18 mouse cellular contexts compared by ENCODE assay signal in the genomic region with DNA sequence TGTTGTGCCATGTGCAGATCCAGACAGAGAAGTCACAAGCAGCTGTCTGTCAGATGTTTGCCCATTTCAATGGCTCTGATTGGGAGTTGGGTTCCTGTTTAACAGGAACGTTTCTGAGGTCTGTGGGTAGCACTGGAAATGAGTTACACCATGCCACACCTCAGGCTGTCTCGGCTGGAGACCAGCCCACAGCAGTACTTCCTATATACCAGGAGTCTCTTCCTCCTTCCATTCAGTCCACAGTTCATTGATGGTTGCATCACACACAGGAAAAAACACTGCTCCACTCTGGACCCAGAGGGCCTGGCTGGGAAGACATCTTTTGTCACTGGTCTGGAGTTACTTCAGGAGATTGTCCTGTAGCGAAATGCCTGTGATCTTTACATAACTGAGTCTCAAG. TPM values are rescaled to one million over a fixed set of nuclear protein-coding genes. Genes with fewer than 3 reads are reported as not detected.
DNase-seq lines count a peak whose midpoint lies in the region; ATAC-seq and TF ChIP-seq lines count a peak whose summit lies in the region.
"Had no signal": no experiment of that assay in that cellular context is flagged by ENCODE, and none has a peak within 500 bp of the region (broad histone marks: within the 10 kb centered on the region; RNA-seq: fewer than 3 reads in every experiment).

No protein-coding gene starts in this region.

- H3K27ac ChIP-seq in lung, postnatal 0 days (ENCODE audit: low read length), result no peak overlapping the region
- H3K27ac ChIP-seq in intestine, postnatal 0 days (ENCODE audit: low read depth, low read length), result peak overlapping the region; percentile 51
- H3K27ac ChIP-seq in embryonic facial prominence, embryonic 10.5 days (replicated peaks), result no peak overlapping the region
- H3K27ac ChIP-seq: embryonic facial prominence, embryonic 13.5 days; hindbrain, embryonic 12.5 days; layer of hippocampus, adult 2 months; limb, embryonic 12.5 days; macrophage; neural tube, embryonic 12.5 days had no signal

- DNase-seq in lung, postnatal 0 days (ENCODE audit: low spot score), result peak; percentile 35
- DNase-seq in lung, postnatal 14 days, result no peak
- DNase-seq in left cerebral cortex, adult 11 months (ENCODE audit: low spot score), result no peak
- DNase-seq in ovary, adult 18-20 months (ENCODE audit: low spot score), result no peak
- DNase-seq in embryonic facial prominence, embryonic 10.5 days (ENCODE audit: low spot score), result no peak
- DNase-seq: adrenal gland, postnatal 36 days; cerebellum, adult 8-10 months; gastrocnemius, postnatal 14 days; right cerebral cortex, postnatal 25 days had no signal

- no peak for TF ChIP-seq CTCF in lung, postnatal 0 days (IDR thresholded peaks at IDR 0.05)
- TF ChIP-seq CTCF in intestine, postnatal 0 days (IDR thresholded peaks at IDR 0.05; ENCODE audit: low read depth), result no peak

- ATAC-seq in lung, postnatal 0 days, result peak; percentile 53
- ATAC-seq in intestine, postnatal 0 days, result peak; percentile 90
- ATAC-seq in megakaryocyte progenitor cell, adult 5-6 weeks (replicated peaks; ENCODE audit: poor library complexity), result peak; percentile 97
- ATAC-seq: inflammation-experienced regulatory T-cells, adult 6 months had no signal

- H3K4me1 ChIP-seq in lung, postnatal 0 days (ENCODE audit: insufficient read depth, low read depth, low read length), result no peaks in the 10 kb centered on the region
- H3K4me1 ChIP-seq in intestine, postnatal 0 days (replicated peaks; ENCODE audit: control insufficient read depth, insufficient read depth, low read length), result no peaks in the 10 kb centered on the region
- no peaks in the 10 kb centered on the region for H3K4me1 ChIP-seq in embryonic facial prominence, embryonic 10.5 days
- H3K4me1 ChIP-seq: embryonic facial prominence, embryonic 13.5 days; hindbrain, embryonic 12.5 days; limb, embryonic 12.5 days; neural tube, embryonic 12.5 days had no signal

- peaks cover 6% of the 10 kb centered on the region; the same call in 1 of the 2 replicates for H3K36me3 ChIP-seq in lung, postnatal 0 days (ENCODE audit: insufficient read depth, low read length)
- H3K36me3 ChIP-seq in intestine, postnatal 0 days (ENCODE audit: control insufficient read depth, insufficient read depth), result peaks cover 60% of the 10 kb centered on the region
- peaks cover 61% of the 10 kb centered on the region for H3K36me3 ChIP-seq in embryonic facial prominence, embryonic 10.5 days (replicated peaks)

- no peak overlapping the region for H3K4me2 ChIP-seq in lung, postnatal 0 days (replicated peaks; ENCODE audit: low read depth, low read length)
- H3K4me2 ChIP-seq in intestine, postnatal 0 days (replicated peaks; ENCODE audit: low read depth), result no peak overlapping the region
- H3K4me2 ChIP-seq: embryonic facial prominence, embryonic 13.5 days; hindbrain, embryonic 12.5 days; limb, embryonic 12.5 days; neural tube, embryonic 12.5 days had no signal

- H3K27me3 ChIP-seq in lung, postnatal 0 days (replicated peaks; ENCODE audit: insufficient read depth, low read length), result no peaks in the 10 kb centered on the region
- no peaks in the 10 kb centered on the region for H3K27me3 ChIP-seq in intestine, postnatal 0 days (replicated peaks; ENCODE audit: control insufficient read depth, insufficient read depth, low read length)
- H3K27me3 ChIP-seq in embryonic facial prominence, embryonic 10.5 days (replicated peaks; ENCODE audit: low read depth, poor library complexity, severe bottlenecking), result no peaks in the 10 kb centered on the region
- H3K27me3 ChIP-seq: embryonic facial prominence, embryonic 13.5 days; hindbrain, embryonic 12.5 days; limb, embryonic 12.5 days; neural tube, embryonic 12.5 days had no signal

- no peak overlapping the region for H3K9ac ChIP-seq in lung, postnatal 0 days (replicated peaks; ENCODE audit: low read depth)
- H3K9ac ChIP-seq in intestine, postnatal 0 days (ENCODE audit: low read depth, low read length), result no peak overlapping the region
- H3K9ac ChIP-seq: embryonic facial prominence, embryonic 13.5 days; hindbrain, embryonic 12.5 days; limb, embryonic 12.5 days; neural tube, embryonic 12.5 days had no signal

- no peak for TF ChIP-seq EP300 in lung, postnatal 0 days (IDR thresholded peaks at IDR 0.05)

- no peak overlapping the region for H3K4me3 ChIP-seq in lung, postnatal 0 days (ENCODE audit: low read depth, low read length)
- no peak overlapping the region for H3K4me3 ChIP-seq in intestine, postnatal 0 days (ENCODE audit: low read depth, low read length)
- no peak overlapping the region for H3K4me3 ChIP-seq in embryonic facial prominence, embryonic 10.5 days
- H3K4me3 ChIP-seq: embryonic facial prominence, embryonic 13.5 days; hindbrain, embryonic 12.5 days; layer of hippocampus, adult 2 months; limb, embryonic 12.5 days; neural tube, embryonic 12.5 days had no signal

- H3K9me3 ChIP-seq in lung, postnatal 0 days (ENCODE audit: low read length), result no peaks in the 10 kb centered on the region
- H3K9me3 ChIP-seq in intestine, postnatal 0 days (ENCODE audit: control insufficient read depth), result no peaks in the 10 kb centered on the region
- H3K9me3 ChIP-seq in embryonic facial prominence, embryonic 10.5 days, result no peaks in the 10 kb centered on the region
- H3K9me3 ChIP-seq: embryonic facial prominence, embryonic 13.5 days; hindbrain, embryonic 12.5 days; limb, embryonic 12.5 days; neural tube, embryonic 12.5 days had no signal

- 61% methylated on average over 3 of the region's 3 CpGs for WGBS in lung, postnatal 0 days
- 39% methylated on average over 3 of the region's 3 CpGs for WGBS in intestine, postnatal 0 days
- WGBS in embryonic facial prominence, embryonic 10.5 days, result 85% methylated on average over 3 of the region's 3 CpGs

RNA-seq across cellular contexts. Expression of a gene that starts 21.9 kb away (rescaled TPM):
- polyA plus RNA-seq in lung, postnatal 0 days (2015; fragmentation: Nextera tagmentation; extraction: Ambion mirVana), result 11.5 and 12.0 TPM in 2 replicates
- 32.4 and 36.6 TPM in 2 replicates for polyA plus RNA-seq in intestine, postnatal 0 days (2015; fragmentation: Nextera tagmentation; extraction: Ambion mirVana)
- 25.7 and 26.0 TPM in 2 replicates for total RNA-seq in megakaryocyte progenitor cell, adult 5-6 weeks (2015)
- 24.8 and 25.4 TPM in 2 replicates for total RNA-seq in megakaryocyte progenitor cell, adult 5-6 weeks (2017)
- polyA plus RNA-seq in embryonic facial prominence, embryonic 10.5 days (2016; fragmentation: Nextera tagmentation; extraction: Ambion mirVana), result 16.9 and 19.3 TPM in 2 replicates

RNA-seq across cellular contexts. Expression of a gene that starts 24.7 kb away (rescaled TPM):
- polyA plus RNA-seq in lung, postnatal 0 days (2015; fragmentation: Nextera tagmentation; extraction: Ambion mirVana), result 84.4 and 86.3 TPM in 2 replicates
- polyA plus RNA-seq in intestine, postnatal 0 days (2015; fragmentation: Nextera tagmentation; extraction: Ambion mirVana), result 197 and 204 TPM in 2 replicates
- total RNA-seq in megakaryocyte progenitor cell, adult 5-6 weeks (2015), result 32.8 and 36.6 TPM in 2 replicates
- 14.7 and 15.4 TPM in 2 replicates for total RNA-seq in megakaryocyte progenitor cell, adult 5-6 weeks (2017)
- polyA plus RNA-seq in embryonic facial prominence, embryonic 10.5 days (2016; fragmentation: Nextera tagmentation; extraction: Ambion mirVana), result 115 and 130 TPM in 2 replicates
